Mouse (Mus musculus): ENCODE results near the gene Tarm1. TPM values are rescaled to one million over a fixed set of nuclear protein-coding genes. Genes with fewer than 3 reads are reported as not detected.

Tarm1 gene
- total RNA-seq (2021): not detected
- long read RNA-seq, experiment 1: 0 reads
- long read RNA-seq, experiment 2: 0 reads

GRCm38 (mm10) chr7:3502439-3502838 is at the start of gene Tarm1:
Tarm1 (minus strand) TSS chr7:3502624.
- no peak for DNase-seq (ENCODE audit: low spot score in 2 of 2)

GRCm38 (mm10) chr7:3505913-3506312 is 3.5 kb upstream of the Tarm1 start:
- DNase-seq (ENCODE audit: low spot score in 2 of 2): no peak

- no peak for DNase-seq (ENCODE audit: low spot score in 2 of 2)
These were observed 2.0 kb downstream of the Tarm1 start for GRCm38 (mm10) chr7:3500406-3500805.

- no peak for DNase-seq (ENCODE audit: low spot score in 2 of 2)
These were observed 20.3 kb downstream of the Tarm1 start for GRCm38 (mm10) chr7:3481948-3482608.

DNA sequence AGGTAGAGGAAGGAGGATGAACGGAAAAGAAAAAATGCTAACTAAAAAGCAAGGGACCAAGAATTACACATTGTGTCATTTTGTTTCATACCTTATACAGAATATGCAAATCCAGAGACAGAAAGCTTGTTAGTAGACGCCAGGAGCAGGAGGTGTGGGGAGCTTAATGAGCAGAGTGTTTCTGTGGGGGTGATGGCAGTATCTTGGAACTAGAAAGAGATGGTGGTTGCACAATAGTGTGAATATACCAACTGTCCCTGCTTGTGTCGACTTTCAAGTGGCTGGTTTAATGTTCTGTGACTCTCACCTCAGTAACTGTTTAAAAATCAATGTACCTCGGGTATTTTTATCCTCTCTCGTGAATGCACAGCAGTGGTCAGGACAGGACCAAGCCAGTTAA is 25.7 kb downstream of the Tarm1 start:
- DNase-seq (ENCODE audit: low spot score in 2 of 2): peak; percentile 25 to 43

GRCm38 (mm10) chr7:3474291-3475080 is 27.9 kb downstream of the Tarm1 start:
- DNase-seq (ENCODE audit: low spot score in 2 of 2): no peak

GRCm38 (mm10) chr7:3472774-3473173 is 29.6 kb downstream of the Tarm1 start:
- DNase-seq (ENCODE audit: low spot score in 2 of 2): no peak

GRCm38 (mm10) chr7:3468614-3469013 is 33.8 kb downstream of the Tarm1 start:
- peak in 1 of 2 experiments; percentile 42 for DNase-seq (ENCODE audit: low spot score in 2 of 2)

- no peak for DNase-seq (ENCODE audit: low spot score in 2 of 2)
These were observed 39.1 kb downstream of the Tarm1 start for GRCm38 (mm10) chr7:3463306-3463705.

DNA sequence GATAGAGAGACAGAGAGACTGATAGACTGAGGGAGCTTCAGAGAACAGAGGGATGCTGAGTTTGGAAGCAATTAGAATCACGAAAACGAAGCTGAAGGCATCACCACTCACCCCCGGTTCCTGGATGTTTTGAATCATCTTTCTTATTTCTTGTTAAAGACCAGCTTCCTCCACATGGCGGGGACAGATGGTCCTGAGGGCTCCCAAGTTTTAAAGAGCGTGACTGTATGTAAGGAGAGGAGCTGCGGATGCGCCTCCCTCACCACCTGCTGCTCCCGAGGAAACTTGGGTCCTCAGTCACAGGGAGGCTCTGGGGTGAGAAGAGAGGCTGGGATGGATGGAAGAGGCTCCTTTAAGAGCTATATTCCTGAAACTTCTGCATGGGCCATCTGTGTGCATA is 42.2 kb downstream of the Tarm1 start:
- DNase-seq (ENCODE audit: low spot score in 2 of 2): peak; percentile 63 to 73

DNA sequence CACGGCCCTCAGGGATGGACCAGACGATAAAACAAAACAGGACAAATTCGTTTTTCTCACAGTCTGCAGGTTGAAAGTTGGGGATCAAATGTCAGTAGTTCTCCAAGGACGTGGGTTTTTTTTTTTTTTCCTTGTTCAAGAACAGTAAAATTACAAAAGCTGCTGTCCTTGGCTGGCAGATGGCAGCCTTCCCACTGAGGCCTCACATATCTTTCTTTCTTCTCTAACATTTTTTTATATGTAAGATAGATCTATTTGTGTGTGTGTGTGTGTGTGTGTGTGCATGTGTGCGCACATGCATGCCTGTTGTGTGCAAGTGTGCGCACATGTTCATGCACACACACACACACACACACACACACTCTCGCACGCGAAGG is 44.6 kb downstream of the Tarm1 start:
- no peak for DNase-seq (ENCODE audit: low spot score in 2 of 2)

DNA sequence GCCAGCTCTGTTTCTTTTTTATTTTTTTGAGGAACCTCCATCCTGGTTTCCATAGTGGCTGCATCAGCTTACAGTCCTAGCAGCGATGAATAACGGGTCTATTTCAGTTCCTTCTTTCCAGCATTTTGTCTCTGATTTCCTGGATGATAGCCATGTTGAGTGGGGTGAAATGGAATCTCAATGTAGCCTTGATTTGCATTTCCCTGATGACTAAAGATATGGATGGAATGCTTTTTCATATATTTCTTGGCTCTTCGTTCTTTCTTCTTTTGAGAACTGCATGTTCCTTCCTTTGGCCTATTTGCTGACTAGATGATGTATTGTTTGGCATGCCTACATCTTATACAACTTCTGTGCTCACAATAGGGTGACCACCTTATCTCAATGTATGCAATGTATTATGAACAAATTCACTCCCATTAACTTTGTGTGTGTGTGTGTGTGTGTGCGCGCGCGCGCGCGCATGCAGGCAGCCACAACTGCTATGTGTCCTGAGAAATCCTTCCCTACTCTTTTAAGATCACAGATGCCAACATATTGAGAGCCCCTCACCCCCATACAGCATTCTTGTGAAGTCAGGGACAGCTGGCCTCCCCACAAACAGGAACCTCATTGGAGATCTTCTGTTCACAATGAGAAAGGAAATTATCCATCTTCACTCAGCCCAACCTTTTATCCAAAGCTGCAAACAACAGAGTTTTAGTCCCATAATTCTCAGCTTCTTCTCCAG is 45.1 kb downstream of the Tarm1 start:
- no peak for DNase-seq (ENCODE audit: low spot score in 2 of 2)

DNA sequence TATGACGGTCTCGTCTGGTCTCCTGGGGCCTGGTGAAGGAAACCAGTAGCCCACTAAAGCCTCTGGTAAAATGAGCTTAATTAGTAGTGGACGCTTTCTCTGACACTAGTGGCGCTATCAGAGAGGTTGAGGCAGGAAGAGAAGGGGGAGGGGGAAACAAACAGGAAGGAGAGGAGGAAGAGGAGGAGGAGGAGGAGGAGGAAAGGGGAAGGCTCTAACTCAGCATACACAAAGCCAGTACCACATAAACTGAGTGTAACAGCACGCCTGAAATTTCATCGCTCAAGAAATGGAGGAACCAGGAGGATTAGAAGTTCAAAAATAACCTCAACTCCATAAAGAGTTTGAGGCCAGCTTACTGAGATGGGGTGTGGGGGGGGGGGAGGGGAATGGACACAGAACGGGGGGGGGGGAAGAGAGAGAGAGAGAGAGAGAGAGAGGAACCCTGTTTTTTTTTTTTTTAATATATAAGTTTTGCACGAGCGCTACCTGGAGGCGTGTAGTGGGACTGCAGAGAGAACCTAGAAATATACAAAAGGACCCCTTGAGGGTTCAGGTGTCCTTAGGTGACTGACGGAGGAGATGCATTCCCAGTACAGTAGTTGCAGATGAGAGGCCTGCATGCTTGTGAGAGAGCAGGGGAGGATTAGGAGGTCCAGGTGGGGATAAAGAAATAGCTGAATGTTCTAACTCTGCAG is 48.8 kb downstream of the Tarm1 start:
- no peak for DNase-seq (ENCODE audit: low spot score in 2 of 2)

GRCm38 (mm10) chr7:3452821-3453485 is 49.5 kb downstream of the Tarm1 start:
- DNase-seq (ENCODE audit: low spot score in 2 of 2): no peak

DNA sequence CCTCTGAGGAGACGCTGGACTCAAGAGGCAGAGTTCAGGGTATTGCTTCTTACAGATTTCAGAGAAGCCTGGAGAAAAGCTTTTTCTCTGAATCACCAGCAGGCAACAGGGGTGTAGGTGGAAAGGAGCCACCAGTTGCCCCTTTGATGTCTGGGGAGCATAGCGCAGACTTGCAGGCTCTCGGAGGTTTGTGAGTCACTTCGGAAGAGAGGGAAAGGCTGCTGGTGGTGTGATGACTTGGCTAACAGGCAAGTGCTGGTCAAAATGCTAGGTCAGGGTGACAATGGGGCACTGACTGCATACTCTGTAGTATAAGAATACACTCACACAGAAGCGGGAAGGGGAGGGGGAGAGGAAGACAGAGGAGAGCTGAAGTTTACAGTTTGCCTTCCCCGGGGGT is 51.3 kb downstream of the Tarm1 start:
- DNase-seq (ENCODE audit: low spot score in 2 of 2): no peak

DNA sequence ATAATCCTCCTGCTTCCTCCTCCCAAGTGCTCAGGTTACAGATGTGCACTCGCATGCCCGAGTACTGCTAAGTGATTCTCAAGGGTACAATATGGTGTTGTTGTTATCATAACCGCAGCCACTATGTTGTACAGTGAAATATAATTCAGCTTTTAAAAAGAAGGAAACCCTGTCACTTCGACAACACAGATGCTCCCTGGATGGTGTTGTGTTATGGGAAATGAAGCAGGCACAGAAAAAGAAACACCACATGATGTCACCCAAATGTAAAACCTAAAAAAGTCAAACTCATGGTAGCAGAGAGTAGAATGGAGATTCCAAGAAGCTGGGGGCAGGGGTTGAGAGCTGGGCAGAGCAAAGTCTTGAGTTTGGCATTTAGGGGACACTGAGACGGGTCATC is 51.8 kb downstream of the Tarm1 start:
- no peak for DNase-seq (ENCODE audit: low spot score in 2 of 2)

GRCm38 (mm10) chr7:3448737-3449454 is 53.5 kb downstream of the Tarm1 start:
- peak; percentile 82 to 83 for DNase-seq (ENCODE audit: low spot score in 2 of 2)

DNA sequence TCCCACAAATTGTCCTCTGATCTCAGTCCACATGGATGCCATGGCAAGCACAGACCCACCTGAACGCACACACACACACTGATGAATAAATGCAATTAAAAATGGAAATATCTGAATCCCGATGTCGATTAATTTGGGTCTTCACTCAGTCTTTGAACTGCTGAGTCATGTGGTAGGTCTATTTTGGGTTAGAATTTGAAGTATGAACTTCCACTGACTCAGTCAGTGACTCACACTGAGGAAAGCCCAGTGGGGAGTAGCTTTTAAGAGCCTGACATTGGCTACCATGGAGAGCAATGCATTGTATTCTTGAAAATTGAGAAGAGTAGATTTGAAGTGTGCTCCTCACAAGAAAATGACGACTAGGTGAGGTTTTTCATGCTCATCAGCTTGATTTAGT is 55.4 kb downstream of the Tarm1 start:
- no peak for DNase-seq (ENCODE audit: low spot score in 2 of 2)

DNA sequence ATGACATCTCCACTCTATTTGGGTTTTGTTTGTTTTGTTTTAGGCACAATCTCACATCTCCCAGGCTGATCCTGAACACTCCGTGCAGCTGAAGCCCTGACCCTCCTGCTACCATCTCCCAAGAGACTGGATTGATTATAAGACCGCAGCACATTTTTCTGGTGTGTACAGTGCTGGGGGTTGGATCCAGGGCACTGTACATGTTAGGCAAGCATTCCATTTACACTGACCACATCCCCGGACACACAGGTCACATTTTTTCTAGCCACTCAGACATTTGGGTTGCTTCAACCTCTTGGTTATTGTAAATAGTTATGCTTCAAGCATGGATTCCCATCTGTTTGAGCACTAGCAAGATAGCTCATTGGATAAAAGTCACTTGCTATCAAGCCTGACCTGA is 55.8 kb downstream of the Tarm1 start:
- DNase-seq (ENCODE audit: low spot score in 2 of 2): no peak

- DNase-seq (ENCODE audit: low spot score in 2 of 2): no peak
These were observed 57.7 kb downstream of the Tarm1 start for GRCm38 (mm10) chr7:3444678-3445077.

Data from left cerebral cortex, adult 18-20 months (tissue).